Mouse (Mus musculus) liver (tissue): ENCODE results near the gene Col5a3.

ENCODE experiments used
- DNase-seq: peaks from one replicate; pipeline ENCODE4 v3.0.0-alpha.2; 2020; ENCODE audit warnings: mixed read lengths

Col5a3 gene

GRCm38 (mm10) chr9:20804266-20805158, 10.4 kb downstream of the Col5a3 start:
- peak; percentile 75 for DNase-seq

GRCm38 (mm10) chr9:20794108-20794806, 20.6 kb downstream of the Col5a3 start:
- DNase-seq, result peak; percentile 18

GRCm38 (mm10) chr9:20790345-20790744, 24.5 kb downstream of the Col5a3 start:
- DNase-seq, result no peak

- no peak for DNase-seq
Observed at GRCm38 (mm10) chr9:20789651-20790050, 25.2 kb downstream of the Col5a3 start.

- DNase-seq, result no peak
Observed at GRCm38 (mm10) chr9:20787992-20788391, 26.9 kb downstream of the Col5a3 start.

GRCm38 (mm10) chr9:20785055-20785454, 29.8 kb downstream of the Col5a3 start:
- DNase-seq, result no peak

- no peak for DNase-seq
Observed at GRCm38 (mm10) chr9:20781286-20781685, 33.6 kb downstream of the Col5a3 start.

- DNase-seq, result no peak
Observed at GRCm38 (mm10) chr9:20765274-20765673, 49.6 kb downstream of the Col5a3 start.

- no peak for DNase-seq
Observed at GRCm38 (mm10) chr9:20763099-20763498, 51.8 kb downstream of the Col5a3 start.

GRCm38 (mm10) chr9:20762197-20762961, 52.5 kb downstream of the Col5a3 start:
- DNase-seq, result no peak

- no peak for DNase-seq
Observed at GRCm38 (mm10) chr9:20761388-20761787, 53.5 kb downstream of the Col5a3 start.

- peak; percentile 36 for DNase-seq
Observed at GRCm38 (mm10) chr9:20760813-20761212, 54.1 kb downstream of the Col5a3 start.

GRCm38 (mm10) chr9:20758896-20759295, 56.0 kb downstream of the Col5a3 start:
- DNase-seq, result no peak

GRCm38 (mm10) chr9:20758243-20758642, 56.6 kb downstream of the Col5a3 start:
- DNase-seq, result no peak

GRCm38 (mm10) chr9:20757087-20757955, 57.5 kb downstream of the Col5a3 start:
- peak; percentile 89 for DNase-seq

GRCm38 (mm10) chr9:20756081-20756700, 58.7 kb downstream of the Col5a3 start:
- no peak for DNase-seq

- no peak for DNase-seq
Observed at GRCm38 (mm10) chr9:20754335-20754734, 60.5 kb downstream of the Col5a3 start.

GRCm38 (mm10) chr9:20751477-20752029, 63.3 kb downstream of the Col5a3 start:
- no peak for DNase-seq

- DNase-seq, result no peak
Observed at GRCm38 (mm10) chr9:20749213-20749612, 65.7 kb downstream of the Col5a3 start.

GRCm38 (mm10) chr9:20748540-20748939, 66.3 kb downstream of the Col5a3 start:
- DNase-seq, result peak; percentile 33

- DNase-seq, result no peak
Observed at GRCm38 (mm10) chr9:20747682-20748081, 67.2 kb downstream of the Col5a3 start.
